Comparison of ENCODE assay signal across 8 mouse cellular contexts in genomic region chr17:43518644-43519409, GRCm38 (mm10). TPM values are rescaled to one million over a fixed set of nuclear protein-coding genes. Genes with fewer than 3 reads are reported as not detected.
DNase-seq lines count a peak whose midpoint lies in the region; ATAC-seq lines count a peak whose summit lies in the region.

No protein-coding gene starts in this region.

- H3K27ac ChIP-seq in limb, embryonic 11.5 days (replicated peaks; ENCODE audit: low read depth, low read length): no peak overlapping the region
- H3K27ac ChIP-seq in midbrain, embryonic 16.5 days (ENCODE audit: low read length): no peak overlapping the region

- no peaks in the 10 kb centered on the region for H3K4me1 ChIP-seq in limb, embryonic 11.5 days (ENCODE audit: control insufficient read depth, insufficient read depth, low read length)
- 0 out of 2 replicates have a peak, but pooled peaks cover 2% of the 10 kb centered on the region for H3K4me1 ChIP-seq in midbrain, embryonic 16.5 days (ENCODE audit: control insufficient read depth, insufficient read depth, low read length)

- no peaks in the 10 kb centered on the region for H3K9me3 ChIP-seq in limb, embryonic 11.5 days (ENCODE audit: control insufficient read depth, low read length)
- H3K9me3 ChIP-seq in midbrain, embryonic 16.5 days (replicated peaks; ENCODE audit: control insufficient read depth, low read length, poor library complexity, severe bottlenecking): peaks cover 6% of the 10 kb centered on the region; the same call in 1 of the 2 replicates

- 33% methylated on average over 18 of the region's 18 CpGs for WGBS in limb, embryonic 11.5 days
- 28% methylated on average over 18 of the region's 18 CpGs for WGBS in midbrain, embryonic 16.5 days

- 0 out of 2 replicates have a peak, but pooled peaks have one; percentile 39 for ATAC-seq in limb, embryonic 11.5 days (ENCODE audit: insufficient number of reproducible peaks, low FRiP score, low TSS enrichment, low read depth)
- ATAC-seq in midbrain, embryonic 16.5 days: peak; percentile 92

- peak; percentile 5 to 56 for DNase-seq in spleen, adult 18-20 months
- no peak for DNase-seq in spleen, adult 12 weeks (ENCODE audit: low spot score)
- peak; percentile 89 for DNase-seq in embryo, embryonic 11 days
- DNase-seq in heart, adult 18-20 months: peak; percentile 56 to 87
- peak; percentile 62 for DNase-seq in kidney, adult 18-20 months
- DNase-seq in limb, embryonic 11.5 days (ENCODE audit: low spot score): peak; percentile 83
- DNase-seq in splenic B cell, adult 2 months (ENCODE audit: low read depth, low spot score): peak; percentile 73

- H3K36me3 ChIP-seq in limb, embryonic 11.5 days (ENCODE audit: control insufficient read depth, insufficient read depth, low read length): no peaks in the 10 kb centered on the region
- no peaks in the 10 kb centered on the region for H3K36me3 ChIP-seq in midbrain, embryonic 16.5 days (ENCODE audit: control insufficient read depth, insufficient read depth, low read length)
- H3K36me3 ChIP-seq in splenic B cell, adult 2 months (ENCODE audit: control insufficient read depth, insufficient read depth, low read length, poor library complexity, severe bottlenecking): no peaks in the 10 kb centered on the region

- H3K4me2 ChIP-seq in limb, embryonic 11.5 days (ENCODE audit: low read depth, severe bottlenecking): no peak overlapping the region
- 0 out of 2 replicates have a peak overlapping the region, but pooled peaks have one; percentile 7 for H3K4me2 ChIP-seq in midbrain, embryonic 16.5 days (ENCODE audit: low read length)

- H3K27me3 ChIP-seq in limb, embryonic 11.5 days (ENCODE audit: control insufficient read depth, insufficient read depth, low read length): no peaks in the 10 kb centered on the region
- no peaks in the 10 kb centered on the region for H3K27me3 ChIP-seq in midbrain, embryonic 16.5 days (ENCODE audit: control insufficient read depth, insufficient read depth, low read depth, low read length)
- H3K27me3 ChIP-seq in splenic B cell, adult 2 months (ENCODE audit: control insufficient read depth, insufficient read depth, low read length, poor library complexity, severe bottlenecking): no peaks in the 10 kb centered on the region

- H3K4me3 ChIP-seq in limb, embryonic 11.5 days (ENCODE audit: low read depth, low read length): no peak overlapping the region
- H3K4me3 ChIP-seq in midbrain, embryonic 16.5 days (ENCODE audit: low read depth, low read length): no peak overlapping the region

- H3K9ac ChIP-seq in limb, embryonic 11.5 days (ENCODE audit: low read length): no peak overlapping the region
- H3K9ac ChIP-seq in midbrain, embryonic 16.5 days (ENCODE audit: low read depth, low read length): no peak overlapping the region

RNA-seq across cellular contexts. Expression of gene Mep1a, which starts 16.2 kb away (rescaled TPM):
- total RNA-seq in heart, adult 18-20 months (2021): not detected
- polyA plus RNA-seq in limb, embryonic 11.5 days (2014; fragmentation: Nextera tagmentation; extraction: Ambion mirVana): not detected in 2 replicates
- polyA plus RNA-seq in midbrain, embryonic 16.5 days (2015; fragmentation: Nextera tagmentation; extraction: Ambion mirVana): 0.06 TPM in 1 of 2 replicates, not detected in the other

RNA-seq across cellular contexts. Expression of gene Ankrd66, which starts 24.6 kb away (rescaled TPM):
- under 1 TPM in 1 of 2 experiments, not detected in 1; 0.21 TPM for total RNA-seq in heart, adult 18-20 months (2021)
- 0.14 TPM in 1 of 2 replicates, not detected in the other for polyA plus RNA-seq in limb, embryonic 11.5 days (2014; fragmentation: Nextera tagmentation; extraction: Ambion mirVana)
- polyA plus RNA-seq in midbrain, embryonic 16.5 days (2015; fragmentation: Nextera tagmentation; extraction: Ambion mirVana): 0.47 and 0.50 TPM in 2 replicates

RNA-seq across cellular contexts. Expression of gene Pla2g7, which starts 49.1 kb away (rescaled TPM):
- total RNA-seq in heart, adult 18-20 months (2021): 1 to 10 TPM; 4.3 to 8.0 TPM
- polyA plus RNA-seq in limb, embryonic 11.5 days (2014; fragmentation: Nextera tagmentation; extraction: Ambion mirVana): 3.0 and 3.5 TPM in 2 replicates
- 24.5 and 51.2 TPM in 2 replicates for polyA plus RNA-seq in midbrain, embryonic 16.5 days (2015; fragmentation: Nextera tagmentation; extraction: Ambion mirVana)
